Mouse (Mus musculus) left cerebral cortex, postnatal 36 days (tissue): ENCODE data around the gene Zfp758. TPM values are rescaled to one million over a fixed set of nuclear protein-coding genes. Genes with fewer than 3 reads are reported as not detected.
"Not testable (repeated sequence)": the region's sequence is repeated elsewhere in the genome, so short reads cannot be mapped to it uniquely, and the experiment has no call there.

Experiments
- DNase-seq, 2 experiments: peaks; one replicate each; pipeline ENCODE4 v3.0.0; 2021 to 2022; ENCODE audit warnings: low spot score in 2 of 2, mixed read lengths in 1 of 2
- intact Hi-C: fragments of 180-260 bp; cut with DNase I; formaldehyde crosslinking; loops from one replicate; pipeline ENCODE4 v1.15.1; 2025
- total RNA-seq, 2 experiments: library from RNA; stranded (reverse); gene quantifications; 2 replicates each; pipeline ENCODE4 v1.2.3; 2021

Zfp758 gene
- total RNA-seq, result 10 to 100 TPM in 1 of 2 experiments, 1 to 10 TPM in 1; 9.7 to 11.3 TPM

GRCm38 (mm10) chr17:22361101-22361781, at the start of gene Zfp758, which contains the start of gene Zfp944:
TSS of gene Zfp758 (plus strand) at chr17:22361453.
TSS of gene Zfp944 (minus strand) at chr17:22361400.
- intact Hi-C loops, result loop anchor here (5.0 kb wide), 1 partner anchor 1186 kb away; no protein-coding TSS in a partner anchor
- DNase-seq, result peak; percentile 38 to 51

DNA sequence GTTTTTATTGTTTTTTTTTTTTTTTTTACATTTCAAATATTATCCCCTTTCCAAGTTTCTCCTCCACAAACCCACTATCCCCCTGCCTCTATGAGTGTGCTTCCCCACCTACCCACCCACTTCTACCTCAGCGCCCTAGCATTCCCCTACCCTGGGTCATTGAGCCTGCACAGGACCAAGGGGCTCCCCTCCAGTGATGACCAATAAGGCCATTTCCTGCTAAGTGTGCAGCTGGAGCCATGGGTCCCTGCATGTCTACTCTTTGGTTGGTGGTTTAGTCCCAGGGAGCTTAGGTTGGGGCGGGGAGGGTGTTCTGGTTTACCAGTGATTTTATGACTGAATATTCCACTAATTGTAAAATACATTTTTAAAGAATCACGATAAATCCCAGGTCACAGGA, 47.0 kb upstream of the Zfp758 start:
- intact Hi-C loops, result loop anchor here (10.0 kb wide), 1 partner anchor 89 kb away; the partner anchor contains the start of gene Zfp994
- DNase-seq, result not testable (repeated sequence)

- intact Hi-C loops, result loop anchor here (10.0 kb wide), 1 partner anchor 90 kb away; the partner anchor contains the start of gene Zfp994
- DNase-seq, result peak; percentile 85 to 92
Measured at GRCm38 (mm10) chr17:22314730-22315226, 46.5 kb upstream of the Zfp758 start, which contains the start of gene CT030661.1. TSS of gene CT030661.1 (minus strand) at chr17:22314837.

GRCm38 (mm10) chr17:22315247-22315646, 46.0 kb upstream of the Zfp758 start:
- intact Hi-C loops, result loop anchor here (10.0 kb wide), 1 partner anchor 90 kb away; the partner anchor contains the start of gene Zfp994
- DNase-seq, result not testable (repeated sequence)

DNA sequence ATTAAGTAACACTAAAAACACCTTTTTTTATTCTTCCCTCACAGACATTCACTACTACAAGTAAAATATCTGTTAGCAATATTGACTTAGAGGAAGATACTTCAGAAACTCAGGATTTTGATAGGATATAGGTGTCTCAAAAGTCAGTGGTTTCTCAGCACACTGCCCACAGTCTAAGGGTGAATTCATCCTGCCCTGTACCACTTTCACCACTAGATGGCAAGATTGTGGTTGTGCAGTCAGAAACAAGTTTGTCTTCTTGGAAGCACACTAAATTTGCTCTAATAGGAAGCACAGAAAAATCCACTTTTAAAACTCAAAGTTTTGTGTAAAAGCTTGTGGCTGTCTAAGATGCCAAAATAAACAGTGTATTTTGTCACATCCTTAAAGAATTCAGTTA, 8.5 kb upstream of the Zfp758 start:
- DNase-seq, result no peak
- intact Hi-C loops, result loop anchor here (2.0 kb wide), 1 partner anchor 64 kb away; no protein-coding TSS in a partner anchor

- DNase-seq, result no peak
- intact Hi-C loops, result loop anchor here (5.0 kb wide), 1 partner anchor 1187 kb away; no protein-coding TSS in a partner anchor
Measured at GRCm38 (mm10) chr17:22360572-22360971, 681 bp upstream of the Zfp758 start.

GRCm38 (mm10) chr17:22363895-22364294, 2.6 kb downstream of the Zfp758 start:
- no peak for DNase-seq
- intact Hi-C loops, result loop anchor here (5.0 kb wide), 1 partner anchor 1183 kb away; no protein-coding TSS in a partner anchor

GRCm38 (mm10) chr17:22410756-22411155, 49.5 kb downstream of the Zfp758 start:
- intact Hi-C loops, result loop anchor here (10.0 kb wide), 1 partner anchor 326 kb away; no protein-coding TSS in a partner anchor
- DNase-seq, result no peak

GRCm38 (mm10) chr17:22417510-22417909, 56.3 kb downstream of the Zfp758 start:
- intact Hi-C loops, result loop anchor here (2.0 to 10.0 kb wide), 2 partner anchors 65 to 333 kb away; no protein-coding TSS in a partner anchor
- peak in 1 of 2 experiments; percentile 9 for DNase-seq

GRCm38 (mm10) chr17:22423952-22424617, 62.8 kb downstream of the Zfp758 start, which contains the start of gene Zfp946:
TSS of gene Zfp946 (plus strand) at chr17:22424222.
- peak; percentile 68 to 72 for DNase-seq
- intact Hi-C loops, result no loop called here

DNA sequence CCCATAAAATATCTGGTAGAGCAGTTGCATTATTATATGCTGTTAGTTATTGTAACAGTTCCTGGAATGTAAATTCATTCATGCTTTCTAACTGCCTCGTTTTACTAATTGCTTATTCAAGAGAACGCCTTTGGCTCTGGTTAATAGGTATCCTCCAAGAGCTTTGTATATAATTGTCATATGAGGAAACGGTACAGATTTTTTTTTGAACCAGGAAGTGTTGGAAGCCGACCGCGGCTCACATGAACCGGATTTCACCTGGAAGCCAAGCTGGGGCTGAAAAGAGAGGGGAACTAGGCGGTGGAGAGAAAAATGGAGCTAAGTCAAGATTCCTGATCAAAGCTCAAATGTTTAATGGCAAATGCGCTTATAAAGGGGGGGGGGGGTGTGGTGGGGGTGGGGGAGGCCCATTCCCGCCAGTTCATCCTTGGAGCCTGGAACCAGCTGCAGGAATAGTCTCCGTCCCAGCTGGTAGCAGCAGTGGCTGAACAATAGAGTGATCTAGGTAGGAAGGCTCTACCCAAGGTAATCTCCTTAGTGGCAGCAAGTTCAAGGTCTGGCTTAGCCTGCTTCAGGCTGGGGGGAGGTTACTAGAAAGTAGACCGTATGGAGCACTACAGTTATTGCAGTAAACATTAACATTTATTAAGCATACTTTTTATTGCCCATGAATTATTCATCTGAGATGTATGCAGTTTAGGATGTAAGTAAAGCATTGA, 63.5 kb downstream of the Zfp758 start:
- intact Hi-C loops, result no loop called here
- DNase-seq, result no peak

Other genes with a start within 250 kb of the Zfp758 start
- gene Zfp947, start 195.3 kb upstream of the Zfp758 start, total RNA-seq, result under 1 TPM; 0.22 to 0.32 TPM
- gene Zfp994, start 135.8 kb upstream of the Zfp758 start, total RNA-seq, result 1 to 10 TPM; 4.2 to 4.4 TPM
- 10 to 100 TPM; 11.4 to 11.7 TPM for gene CT030661.1, start 46.6 kb upstream of the Zfp758 start, total RNA-seq
- 10 to 100 TPM in 1 of 2 experiments, 1 to 10 TPM in 1; 7.3 to 10.3 TPM for gene Zfp944, start 53 bp upstream of the Zfp758 start, total RNA-seq
- 10 to 100 TPM in 1 of 2 experiments, 1 to 10 TPM in 1; 9.5 to 10.9 TPM for gene Zfp946, start 62.8 kb downstream of the Zfp758 start, total RNA-seq
- gene Vmn2r111, start 212.0 kb downstream of the Zfp758 start, total RNA-seq, result not detected
- gene Vmn2r112, start 239.5 kb downstream of the Zfp758 start, total RNA-seq, result not detected